Mouse (Mus musculus): ENCODE results near the gene Sprr1b. TPM values are rescaled to one million over a fixed set of nuclear protein-coding genes. Genes with fewer than 3 reads are reported as not detected.

Gene Sprr1b
- polyA plus RNA-seq, 1 experiment from 2014 or later, result not detected

DNA sequence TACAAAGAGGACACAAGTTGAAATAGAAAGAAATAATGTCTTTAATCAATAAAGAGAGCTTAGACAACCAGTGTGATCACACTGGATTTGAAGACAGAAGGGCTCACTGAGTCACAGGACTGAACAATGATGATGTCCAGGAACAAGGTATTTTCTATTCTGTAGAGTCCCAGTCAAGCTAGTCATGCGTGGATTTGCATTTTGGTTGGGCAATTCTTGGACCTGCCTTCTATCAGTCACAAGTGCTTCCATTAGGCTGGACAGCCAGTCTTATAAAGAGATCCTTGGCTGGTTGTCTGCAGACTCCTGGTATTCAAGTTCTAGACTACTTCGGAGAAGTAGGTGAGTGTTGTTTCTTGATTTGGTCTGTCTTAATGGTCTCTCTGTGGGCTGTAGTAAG, 30.9 kb downstream of the Sprr1b start, which contains the start of gene Sprr2i:
Gene Sprr2i (plus strand): TSS at position 301 of the 400 bp plus-strand sequence.
- Histone ChIP-seq H3K27ac (replicated peaks) (no peak within 1 kb of the TSS), H3K4me3 (no peak within 1 kb of the TSS), H3K36me3 (replicated peaks) (no peaks in the 10 kb centered on the region), H3K4me1 (no peaks in the 10 kb centered on the region), H3K9me3 (no peaks in the 10 kb centered on the region), H3K27me3 (replicated peaks; ENCODE audit: low read depth, poor library complexity, severe bottlenecking) (no peaks in the 10 kb centered on the region)
- DNase-seq (ENCODE audit: low spot score), result no peak
- 89% methylated on average over 2 of the region's 2 CpGs for WGBS

DNA sequence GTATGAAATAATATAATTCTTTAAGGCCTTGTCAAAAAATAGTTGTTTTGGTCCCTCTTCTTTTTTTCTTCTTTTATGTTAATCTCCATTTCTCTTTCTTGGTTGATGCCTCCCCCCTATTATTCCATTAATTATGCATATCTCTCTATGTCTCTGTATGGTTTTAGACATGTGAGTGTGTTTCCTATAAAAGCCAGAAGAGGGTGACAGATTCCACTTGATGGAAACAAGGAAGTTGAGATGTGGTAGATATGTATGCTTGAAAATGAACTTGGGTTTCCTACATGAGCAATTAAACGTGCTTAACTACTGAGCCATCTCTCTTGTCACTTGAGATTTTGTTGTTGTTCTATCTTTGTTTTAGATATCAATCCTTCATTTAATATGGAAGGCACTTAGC, 44.3 kb downstream of the Sprr1b start:
- WGBS, result 60% methylated on average over 1 of the region's 1 CpGs
- DNase-seq (ENCODE audit: low spot score), result no peak
- Histone ChIP-seq H3K4me3 (no peak overlapping the region), H3K36me3 (replicated peaks) (no peaks in the 10 kb centered on the region), H3K4me1 (no peaks in the 10 kb centered on the region), H3K27ac (replicated peaks) (no peak overlapping the region), H3K9me3 (no peaks in the 10 kb centered on the region), H3K27me3 (replicated peaks; ENCODE audit: low read depth, poor library complexity, severe bottlenecking) (no peaks in the 10 kb centered on the region)

Other genes starting within 250 kb of the Sprr1b start
- gene Sprr2a1, start 223.0 kb downstream of the Sprr1b start, polyA plus RNA-seq (2016; fragmentation: Nextera tagmentation; extraction: Ambion mirVana), result not detected in 2 replicates
- gene Sprr2a2, start 222.9 kb downstream of the Sprr1b start, polyA plus RNA-seq (2016; fragmentation: Nextera tagmentation; extraction: Ambion mirVana), result not detected in 2 replicates
- not detected in 2 replicates for gene Sprr2a3, start 153.4 kb downstream of the Sprr1b start, polyA plus RNA-seq (2016; fragmentation: Nextera tagmentation; extraction: Ambion mirVana)
- gene Sprr2b, start 122.2 kb downstream of the Sprr1b start, polyA plus RNA-seq (2016; fragmentation: Nextera tagmentation; extraction: Ambion mirVana), result not detected in 2 replicates
- gene Sprr2d, start 99.6 kb downstream of the Sprr1b start, polyA plus RNA-seq (2016; fragmentation: Nextera tagmentation; extraction: Ambion mirVana), result not detected in 2 replicates
- gene Sprr2e, start 86.6 kb downstream of the Sprr1b start, polyA plus RNA-seq (2016; fragmentation: Nextera tagmentation; extraction: Ambion mirVana), result not detected in 2 replicates
- gene Sprr2f, start 73.6 kb downstream of the Sprr1b start, polyA plus RNA-seq (2016; fragmentation: Nextera tagmentation; extraction: Ambion mirVana), result not detected in 2 replicates
- not detected in 2 replicates for gene Sprr2h, start 53.1 kb downstream of the Sprr1b start, polyA plus RNA-seq (2016; fragmentation: Nextera tagmentation; extraction: Ambion mirVana)
- not detected in 2 replicates for gene Sprr2i, start 30.8 kb downstream of the Sprr1b start, polyA plus RNA-seq (2016; fragmentation: Nextera tagmentation; extraction: Ambion mirVana)
- gene Sprr2j-ps, start 20.7 kb downstream of the Sprr1b start, polyA plus RNA-seq (2016; fragmentation: Nextera tagmentation; extraction: Ambion mirVana), result not detected in 2 replicates
- gene Gm9774, start 9.4 kb downstream of the Sprr1b start, polyA plus RNA-seq (2016; fragmentation: Nextera tagmentation; extraction: Ambion mirVana), result 10.3 and 10.6 TPM in 2 replicates
- gene Sprr2k, start 6.2 kb downstream of the Sprr1b start, polyA plus RNA-seq (2016; fragmentation: Nextera tagmentation; extraction: Ambion mirVana), result not detected in 2 replicates
- not detected in 2 replicates for gene Sprr3, start 19.9 kb upstream of the Sprr1b start, polyA plus RNA-seq (2016; fragmentation: Nextera tagmentation; extraction: Ambion mirVana)
- gene Sprr1a, start 47.1 kb upstream of the Sprr1b start, polyA plus RNA-seq (2016; fragmentation: Nextera tagmentation; extraction: Ambion mirVana), result not detected in 2 replicates
- not detected in 2 replicates for gene Sprr4, start 61.7 kb upstream of the Sprr1b start, polyA plus RNA-seq (2016; fragmentation: Nextera tagmentation; extraction: Ambion mirVana)
- gene 2310046K23Rik, start 95.7 kb upstream of the Sprr1b start, polyA plus RNA-seq (2016; fragmentation: Nextera tagmentation; extraction: Ambion mirVana), result not detected in 2 replicates
- gene Ivl, start 134.9 kb upstream of the Sprr1b start, polyA plus RNA-seq (2016; fragmentation: Nextera tagmentation; extraction: Ambion mirVana), result not detected in 2 replicates
- not detected in 2 replicates for gene Smcp, start 150.2 kb upstream of the Sprr1b start, polyA plus RNA-seq (2016; fragmentation: Nextera tagmentation; extraction: Ambion mirVana)
- not detected in 2 replicates for gene 2210017I01Rik, start 168.7 kb upstream of the Sprr1b start, polyA plus RNA-seq (2016; fragmentation: Nextera tagmentation; extraction: Ambion mirVana)
- gene Lce6a, start 182.9 kb upstream of the Sprr1b start, polyA plus RNA-seq (2016; fragmentation: Nextera tagmentation; extraction: Ambion mirVana), result not detected in 2 replicates
- gene Lce1a1, start 209.5 kb upstream of the Sprr1b start, polyA plus RNA-seq (2016; fragmentation: Nextera tagmentation; extraction: Ambion mirVana), result not detected in 2 replicates
- gene Lce1b, start 218.1 kb upstream of the Sprr1b start, polyA plus RNA-seq (2016; fragmentation: Nextera tagmentation; extraction: Ambion mirVana), result not detected in 2 replicates
- not detected in 2 replicates for gene Lce1a2, start 231.5 kb upstream of the Sprr1b start, polyA plus RNA-seq (2016; fragmentation: Nextera tagmentation; extraction: Ambion mirVana)
- gene Lce1c, start 240.5 kb upstream of the Sprr1b start, polyA plus RNA-seq (2016; fragmentation: Nextera tagmentation; extraction: Ambion mirVana), result not detected in 2 replicates
- gene Lce1d, start 248.4 kb upstream of the Sprr1b start, polyA plus RNA-seq (2016; fragmentation: Nextera tagmentation; extraction: Ambion mirVana), result not detected in 2 replicates